Mouse (Mus musculus) liver, embryonic 14.5 days (tissue): Measurements from ENCODE around the gene Trim10. TPM values are rescaled to one million over a fixed set of nuclear protein-coding genes. Genes with fewer than 3 reads are reported as not detected.

Experiments
- ATAC-seq: fragments of 200-750 bp; cut with Nextera tagmentation; 2 replicates; pipeline ENCODE4 v1.8.0; 2017; ENCODE audit warnings: moderate number of reproducible peaks, mild to moderate bottlenecking, moderate library complexity; ENCODE audit not compliant: insufficient read depth
- DNase-seq, 3 experiments: peaks; one replicate each; pipeline ENCODE4 v3.0.0-alpha.2; 2012 to 2013; ENCODE audit warnings: low read depth in 3 of 3, low spot score in 3 of 3
- H3K27ac ChIP-seq: fragments of 300-500 bp; sonication (generic); 2 replicates; pipeline ENCODE4 v1.5.1; 2014; ENCODE audit warnings: moderate library complexity, mild to moderate bottlenecking, control low read depth, inconsistent platforms
- H3K27me3 ChIP-seq: fragments of 300-500 bp; sonication (generic); 2 replicates; pipeline ENCODE4 v1.6.1; 2014; ENCODE audit warnings: mild to moderate bottlenecking, low read length, moderate library complexity; ENCODE audit not compliant: control insufficient read depth, insufficient read depth
- H3K36me3 ChIP-seq: fragments of 300-500 bp; sonication (generic); replicated peaks from 2 replicates; pipeline ENCODE4 v1.6.1; 2014; ENCODE audit warnings: low read depth; ENCODE audit not compliant: control insufficient read depth, insufficient read depth
- H3K4me1 ChIP-seq, 2 experiments: fragments of 200-500 bp in 1 of 2; fragments of 300-500 bp in 1 of 2; sonication (generic) in 1 of 2; replicated peaks; 2 replicates each; pipeline ENCODE4 v1.6.1; 2012 to 2014; ENCODE audit warnings: antibody characterized with exemption in 1 of 2, inconsistent platforms in 1 of 2, low read length in 1 of 2; ENCODE audit not compliant: control insufficient read depth in 2 of 2, insufficient read depth in 2 of 2
- H3K4me2 ChIP-seq: fragments of 300-500 bp; sonication (generic); 2 replicates; pipeline ENCODE4 v1.6.1; 2014; ENCODE audit warnings: low read depth, mild to moderate bottlenecking, control low read depth, moderate library complexity
- H3K4me3 ChIP-seq, 2 experiments: fragments of 200-500 bp in 1 of 2; fragments of 300-500 bp in 1 of 2; sonication (generic) in 1 of 2; 2 replicates each; pipeline ENCODE4 v1.5.1; 2012 to 2014; ENCODE audit warnings: low read depth in 2 of 2, low read length in 2 of 2, mild to moderate bottlenecking in 2 of 2, control low read depth in 1 of 2, inconsistent platforms in 1 of 2, moderate library complexity in 1 of 2; ENCODE audit not compliant: insufficient read depth in 1 of 2
- H3K9ac ChIP-seq: fragments of 300-500 bp; sonication (generic); replicated peaks from 2 replicates; pipeline ENCODE4 v1.6.1; 2014; ENCODE audit warnings: mild to moderate bottlenecking, control low read depth, moderate library complexity
- H3K9me3 ChIP-seq: fragments of 300-500 bp; sonication (generic); 2 replicates; pipeline ENCODE4 v1.6.1; 2016; ENCODE audit warnings: low read length, mixed read lengths; ENCODE audit not compliant: control insufficient read depth
- CTCF ChIP-seq: IDR thresholded peaks from 2 replicates; pipeline ENCODE4 v1.5.1; 2016; ENCODE audit warnings: antibody characterized with exemption, low read depth, control low read depth
- EP300 ChIP-seq: IDR thresholded peaks from 2 replicates; pipeline ENCODE4 v1.6.1; 2016; ENCODE audit warnings: antibody characterized with exemption, low read depth
- WGBS: fragments of 180-500 bp; shearing (Covaris S2); extraction: QIAGEN DNeasy Blood & Tissue Kit; methylation state at CpG from one replicate; pipeline ENCODE4 v1.1.7; 2014; ENCODE audit not compliant: insufficient replicate concordance; 5-methylcytosine and 5-hydroxymethylcytosine counted together
- polyA plus RNA-seq, 2 experiments: library from polyadenylated mRNA; depleted of rRNA in 1 of 2; stranded (reverse) in 1 of 2; unstranded in 1 of 2; fragments of >200 nt; fragmentation: Nextera tagmentation in 1 of 2; extraction: Ambion mirVana in 1 of 2; gene quantifications; 2 replicates each; pipeline versions ENCODE4 v1.2.1 to v1.2.3; 2012 to 2014

Gene Trim10
- polyA plus RNA-seq, 2 experiments: 114 to 251 TPM

DNA sequence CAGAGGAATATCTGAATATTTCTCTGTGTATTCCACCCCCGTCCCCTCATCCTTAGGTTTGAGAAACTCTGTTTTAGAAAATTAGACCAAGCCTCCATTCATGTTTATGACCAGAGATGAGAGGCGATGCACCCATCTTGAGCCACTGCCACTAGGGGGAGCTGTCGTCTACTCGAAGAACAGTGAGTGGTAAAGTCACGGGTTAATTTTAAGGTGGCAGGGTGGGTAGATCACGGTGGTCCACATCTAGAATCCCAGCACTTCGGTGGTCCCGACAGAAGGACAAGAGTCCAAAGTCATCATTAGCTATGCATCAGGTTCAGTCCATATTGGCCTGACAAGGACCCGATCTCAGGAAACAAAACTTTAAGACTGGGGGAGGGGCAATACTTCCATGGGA is 45.7 kb downstream of the Trim10 start:
- ATAC-seq: no peak
- no peak overlapping the region for H3K4me3 ChIP-seq
- no peaks in the 10 kb centered on the region for H3K9me3 ChIP-seq
- TF ChIP-seq CTCF: peak; percentile 90
- TF ChIP-seq EP300: no peak
- no peak overlapping the region for H3K9ac ChIP-seq
- H3K4me1 ChIP-seq: no peaks in the 10 kb centered on the region
- no peaks in the 10 kb centered on the region for H3K36me3 ChIP-seq
- peak in 2 of 3 experiments; percentile 14 to 24 for DNase-seq
- no peak overlapping the region for H3K27ac ChIP-seq
- 8% methylated on average over 9 of the region's 9 CpGs for WGBS
- H3K27me3 ChIP-seq: no peaks in the 10 kb centered on the region; the same call in none of the 2 replicates
- H3K4me2 ChIP-seq: no peak overlapping the region

DNA sequence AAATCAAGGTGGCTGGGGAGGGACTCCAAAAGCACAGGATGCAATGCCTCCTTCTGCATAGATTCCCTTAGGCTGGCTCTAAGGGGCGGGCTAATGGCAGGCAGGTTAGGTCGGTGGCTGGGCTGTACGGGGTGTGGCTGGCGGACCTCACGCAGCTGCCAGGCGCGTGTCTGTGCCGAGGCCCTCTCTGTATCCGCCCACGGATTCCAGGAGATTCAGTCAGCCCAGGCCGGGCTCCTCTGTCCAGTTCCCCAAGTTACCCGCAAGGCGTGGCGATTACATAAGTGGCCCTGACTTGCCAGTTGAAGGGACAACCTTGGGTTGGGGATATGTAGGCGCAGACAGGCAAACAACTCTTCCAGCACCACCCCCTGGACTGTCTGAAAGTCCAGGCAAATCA is 50.9 kb downstream of the Trim10 start:
- Histone ChIP-seq H3K27ac (no peak overlapping the region), H3K4me1 (no peaks in the 10 kb centered on the region), H3K4me2 (no peak overlapping the region), H3K36me3 (no peaks in the 10 kb centered on the region), H3K4me3 (no peak overlapping the region), H3K9ac (no peak overlapping the region), H3K9me3 (no peaks in the 10 kb centered on the region), H3K27me3 (no peaks in the 10 kb centered on the region; the same call in 1 of the 2 replicates)
- ATAC-seq: no peak
- no peak for DNase-seq
- TF ChIP-seq CTCF (no peak), EP300 (no peak)
- WGBS: 37% methylated on average over 15 of the region's 15 CpGs

DNA sequence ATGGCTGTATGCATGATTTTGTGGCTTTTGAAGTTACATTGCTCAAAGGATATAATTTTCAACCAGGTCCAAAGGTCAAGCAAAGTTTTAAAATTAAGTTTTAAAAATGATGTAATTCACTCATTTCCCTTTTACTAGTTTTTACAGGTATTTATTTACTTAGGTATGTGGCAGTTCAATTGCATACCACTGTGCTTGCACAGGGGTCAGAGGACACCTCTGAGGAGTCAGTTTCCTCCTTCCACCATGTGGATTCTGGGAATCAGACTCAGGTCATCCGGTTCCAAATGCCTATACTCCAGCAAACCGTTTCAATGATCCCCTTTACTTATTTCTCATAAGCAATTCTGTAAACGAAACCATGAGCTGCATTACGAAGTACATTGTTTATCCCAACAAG is 53.3 kb downstream of the Trim10 start:
- no peak overlapping the region for H3K4me3 ChIP-seq
- H3K9me3 ChIP-seq: no peaks in the 10 kb centered on the region
- WGBS: 56% methylated on average over 4 of the region's 4 CpGs
- no peaks in the 10 kb centered on the region for H3K27me3 ChIP-seq
- no peak overlapping the region for H3K9ac ChIP-seq
- no peaks in the 10 kb centered on the region for H3K36me3 ChIP-seq
- ATAC-seq (no peak), DNase-seq (no peak)
- H3K4me1 ChIP-seq: no peaks in the 10 kb centered on the region
- no peak overlapping the region for H3K27ac ChIP-seq
- H3K4me2 ChIP-seq: no peak overlapping the region
- no peak for TF ChIP-seq CTCF

DNA sequence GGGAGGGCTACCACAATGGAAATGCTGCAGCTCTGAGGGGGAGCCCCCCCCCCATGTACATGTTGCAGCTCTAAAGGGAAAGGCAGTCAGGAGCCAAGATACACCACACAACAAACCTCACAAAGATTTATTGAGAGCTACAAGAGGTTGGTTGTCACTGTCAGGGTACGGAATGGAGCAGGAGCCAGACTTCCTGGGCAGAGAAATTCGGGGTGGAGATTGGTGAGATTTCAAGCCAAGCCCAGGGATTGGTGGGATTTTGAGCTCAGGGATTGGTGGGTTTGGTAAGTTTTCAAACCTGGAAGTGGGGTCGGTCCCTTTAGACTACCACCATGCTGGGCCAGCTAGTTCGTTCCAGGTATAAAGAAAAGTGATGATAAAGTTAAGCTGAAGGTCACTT is 54.1 kb downstream of the Trim10 start:
- no peak for DNase-seq
- no peaks in the 10 kb centered on the region for H3K36me3 ChIP-seq

More for the DNA sequence above, 54.1 kb downstream of the Trim10 start:
- no peaks in the 10 kb centered on the region for H3K27me3 ChIP-seq
- no peaks in the 10 kb centered on the region for H3K4me1 ChIP-seq
- TF ChIP-seq EP300 (no peak), CTCF (no peak)
- no peak overlapping the region for H3K27ac ChIP-seq
- no peaks in the 10 kb centered on the region for H3K9me3 ChIP-seq
- WGBS: 52% methylated on average over 4 of the region's 4 CpGs
- no peak overlapping the region for H3K4me2 ChIP-seq
- H3K9ac ChIP-seq: no peak overlapping the region
- no peak for ATAC-seq
- H3K4me3 ChIP-seq: no peak overlapping the region

Other genes starting within 250 kb of the Trim10 start
- not detected in 2 replicates for gene H2-M9, start 226.9 kb upstream of the Trim10 start, polyA plus RNA-seq (2012; rRNA removed)
- gene H2-M9, start 226.9 kb upstream of the Trim10 start, polyA plus RNA-seq (2014; fragmentation: Nextera tagmentation; extraction: Ambion mirVana): not detected in 2 replicates
- not detected in 2 replicates for gene H2-M1, start 197.4 kb upstream of the Trim10 start, polyA plus RNA-seq (2012; rRNA removed)
- not detected in 2 replicates for gene H2-M1, start 197.4 kb upstream of the Trim10 start, polyA plus RNA-seq (2014; fragmentation: Nextera tagmentation; extraction: Ambion mirVana)
- not detected in 2 replicates for gene H2-M10.5, start 96.7 kb upstream of the Trim10 start, polyA plus RNA-seq (2012; rRNA removed)
- not detected in 2 replicates for gene H2-M10.5, start 96.7 kb upstream of the Trim10 start, polyA plus RNA-seq (2014; fragmentation: Nextera tagmentation; extraction: Ambion mirVana)
- not detected in 2 replicates for gene H2-M10.6, start 57.4 kb upstream of the Trim10 start, polyA plus RNA-seq (2012; rRNA removed)
- not detected in 2 replicates for gene H2-M10.6, start 57.4 kb upstream of the Trim10 start, polyA plus RNA-seq (2014; fragmentation: Nextera tagmentation; extraction: Ambion mirVana)
- gene Trim26, start 32.4 kb upstream of the Trim10 start, polyA plus RNA-seq (2012; rRNA removed): 6.6 and 8.6 TPM in 2 replicates
- gene Trim26, start 32.4 kb upstream of the Trim10 start, polyA plus RNA-seq (2014; fragmentation: Nextera tagmentation; extraction: Ambion mirVana): 6.7 and 7.9 TPM in 2 replicates
- 0.15 and 0.26 TPM in 2 replicates for gene Trim15, start 2.4 kb upstream of the Trim10 start, polyA plus RNA-seq (2012; rRNA removed)
- 0.20 and 0.32 TPM in 2 replicates for gene Trim15, start 2.4 kb upstream of the Trim10 start, polyA plus RNA-seq (2014; fragmentation: Nextera tagmentation; extraction: Ambion mirVana)
- gene Trim40, start 20.5 kb downstream of the Trim10 start, polyA plus RNA-seq (2012; rRNA removed): not detected in 2 replicates
- gene Trim40, start 20.5 kb downstream of the Trim10 start, polyA plus RNA-seq (2014; fragmentation: Nextera tagmentation; extraction: Ambion mirVana): not detected in 2 replicates
- gene Trim31, start 28.5 kb downstream of the Trim10 start, polyA plus RNA-seq (2012; rRNA removed): 0.03 TPM in 1 of 2 replicates, not detected in the other
- gene Trim31, start 28.5 kb downstream of the Trim10 start, polyA plus RNA-seq (2014; fragmentation: Nextera tagmentation; extraction: Ambion mirVana): not detected in 2 replicates
- gene Rnf39, start 73.3 kb downstream of the Trim10 start, polyA plus RNA-seq (2012; rRNA removed): 0.02 TPM in 2 replicates
- gene Rnf39, start 73.3 kb downstream of the Trim10 start, polyA plus RNA-seq (2014; fragmentation: Nextera tagmentation; extraction: Ambion mirVana): not detected in 2 replicates
- gene Ppp1r11, start 82.2 kb downstream of the Trim10 start, polyA plus RNA-seq (2012; rRNA removed): 15.6 and 30.4 TPM in 2 replicates
- 35.6 and 43.0 TPM in 2 replicates for gene Ppp1r11, start 82.2 kb downstream of the Trim10 start, polyA plus RNA-seq (2014; fragmentation: Nextera tagmentation; extraction: Ambion mirVana)
- 17.5 and 19.0 TPM in 2 replicates for gene Znrd1, start 89.0 kb downstream of the Trim10 start, polyA plus RNA-seq (2012; rRNA removed)
- 25.3 and 28.2 TPM in 2 replicates for gene Znrd1, start 89.0 kb downstream of the Trim10 start, polyA plus RNA-seq (2014; fragmentation: Nextera tagmentation; extraction: Ambion mirVana)
- gene Znrd1as, start 89.0 kb downstream of the Trim10 start, polyA plus RNA-seq (2012; rRNA removed): 1.6 and 3.3 TPM in 2 replicates
- gene Znrd1as, start 89.0 kb downstream of the Trim10 start, polyA plus RNA-seq (2014; fragmentation: Nextera tagmentation; extraction: Ambion mirVana): 2.9 and 3.3 TPM in 2 replicates
- not detected in 2 replicates for gene 2410137M14Rik, start 111.7 kb downstream of the Trim10 start, polyA plus RNA-seq (2012; rRNA removed)
- not detected in 2 replicates for gene 2410137M14Rik, start 111.7 kb downstream of the Trim10 start, polyA plus RNA-seq (2014; fragmentation: Nextera tagmentation; extraction: Ambion mirVana)
- 0.03 and 0.23 TPM in 2 replicates for gene H2-M5, start 120.0 kb downstream of the Trim10 start, polyA plus RNA-seq (2012; rRNA removed)
- not detected in 2 replicates for gene H2-M5, start 120.0 kb downstream of the Trim10 start, polyA plus RNA-seq (2014; fragmentation: Nextera tagmentation; extraction: Ambion mirVana)
- 3.3 and 3.5 TPM in 2 replicates for gene Zfp57, start 131.6 kb downstream of the Trim10 start, polyA plus RNA-seq (2012; rRNA removed)
- gene Zfp57, start 131.6 kb downstream of the Trim10 start, polyA plus RNA-seq (2014; fragmentation: Nextera tagmentation; extraction: Ambion mirVana): 2.2 and 2.5 TPM in 2 replicates
- not detected in 2 replicates for gene Mog, start 153.8 kb downstream of the Trim10 start, polyA plus RNA-seq (2012; rRNA removed)
- gene Mog, start 153.8 kb downstream of the Trim10 start, polyA plus RNA-seq (2014; fragmentation: Nextera tagmentation; extraction: Ambion mirVana): not detected in 2 replicates
- 2.2 and 2.7 TPM in 2 replicates for gene Gabbr1, start 176.4 kb downstream of the Trim10 start, polyA plus RNA-seq (2012; rRNA removed)
- gene Gabbr1, start 176.4 kb downstream of the Trim10 start, polyA plus RNA-seq (2014; fragmentation: Nextera tagmentation; extraction: Ambion mirVana): 0.24 and 0.30 TPM in 2 replicates
- gene Olfr90, start 218.9 kb downstream of the Trim10 start, polyA plus RNA-seq (2012; rRNA removed): not detected in 2 replicates
- gene Olfr90, start 218.9 kb downstream of the Trim10 start, polyA plus RNA-seq (2014; fragmentation: Nextera tagmentation; extraction: Ambion mirVana): not detected in 2 replicates
- gene Olfr91, start 228.7 kb downstream of the Trim10 start, polyA plus RNA-seq (2012; rRNA removed): not detected in 2 replicates
- gene Olfr91, start 228.7 kb downstream of the Trim10 start, polyA plus RNA-seq (2014; fragmentation: Nextera tagmentation; extraction: Ambion mirVana): not detected in 2 replicates